Mouse (Mus musculus) CH12.LX (cell line): ENCODE measurements around the gene Mdk. TPM values are rescaled to one million over a fixed set of nuclear protein-coding genes. Genes with fewer than 3 reads are reported as not detected.

Source experiments
- DNase-seq: peaks from one replicate; pipeline ENCODE4 v3.0.0-alpha.2; 2013; ENCODE audit errors: extremely low read depth
- H3K27ac ChIP-seq: 2 replicates; pipeline ENCODE4 v1.5.1; 2012; ENCODE audit warnings: low read depth, mild to moderate bottlenecking, control low read depth, moderate library complexity; ENCODE audit not compliant: insufficient read depth
- H3K27me3 ChIP-seq: replicated peaks from 2 replicates; pipeline ENCODE3; 2012; ENCODE audit warnings: inconsistent platforms
- H3K36me3 ChIP-seq, 2 experiments: replicated peaks in 1 of 2; 2 replicates each; pipeline versions ENCODE3 to v1.6.1; 2012; ENCODE audit warnings: inconsistent platforms in 1 of 2, low read length in 1 of 2, mild to moderate bottlenecking in 1 of 2, mixed read lengths in 1 of 2, moderate library complexity in 1 of 2; ENCODE audit not compliant: control insufficient read depth in 1 of 2, insufficient read depth in 1 of 2
- H3K4me1 ChIP-seq, 2 experiments: 2 replicates each; pipeline ENCODE4 v1.6.1; 2012; ENCODE audit warnings: inconsistent platforms in 1 of 2, moderate library complexity in 1 of 2; ENCODE audit not compliant: insufficient read depth in 2 of 2, control insufficient read depth in 1 of 2
- H3K4me2 ChIP-seq: 2 replicates; pipeline ENCODE4 v1.6.1; 2012; ENCODE audit warnings: low read depth, mild to moderate bottlenecking, control low read depth; ENCODE audit not compliant: poor library complexity, insufficient read depth, severe bottlenecking
- H3K4me3 ChIP-seq, 3 experiments: fragments of 150-350 bp in 1 of 3; sonication (generic) in 1 of 3; replicated peaks in 1 of 3; 2 replicates each; pipeline versions ENCODE3 to v1.5.1; 2011 to 2012; ENCODE audit warnings: low read depth in 2 of 3, low read length in 2 of 3, mild to moderate bottlenecking in 2 of 3, moderate library complexity in 2 of 3, control low read depth in 1 of 3, improper control_type of control experiment in 1 of 3, inconsistent platforms in 1 of 3, mixed read lengths in 1 of 3; ENCODE audit not compliant: poor library complexity in 1 of 3
- H3K79me2 ChIP-seq: replicated peaks from 2 replicates; pipeline ENCODE4 v1.6.1; 2012; ENCODE audit warnings: mild to moderate bottlenecking, moderate library complexity; ENCODE audit not compliant: control insufficient read depth, poor library complexity, insufficient read depth, severe bottlenecking; ENCODE audit errors: extremely low read depth
- H3K9ac ChIP-seq: 2 replicates; pipeline ENCODE4 v1.6.1; 2012; ENCODE audit warnings: low read depth, mild to moderate bottlenecking, control low read depth, moderate library complexity; ENCODE audit not compliant: insufficient read depth
- H3K9me3 ChIP-seq: replicated peaks from 2 replicates; pipeline ENCODE3; 2012; ENCODE audit warnings: low read length, inconsistent platforms, mixed read lengths
- BHLHE40 ChIP-seq: IDR thresholded peaks from 2 replicates; pipeline ENCODE4 v1.6.1; 2011; ENCODE audit warnings: mild to moderate bottlenecking, low read depth, low read length, improper control_type of control experiment
- CHD1 ChIP-seq: IDR thresholded peaks from 2 replicates; pipeline ENCODE4 v1.6.1; 2012; ENCODE audit warnings: low read depth, low read length, improper control_type of control experiment, inconsistent platforms
- CHD2 ChIP-seq: IDR thresholded peaks from 2 replicates; pipeline ENCODE4 v1.6.1; 2011; ENCODE audit warnings: low read length, improper control_type of control experiment
- E2F4 ChIP-seq: IDR thresholded peaks from 2 replicates; pipeline ENCODE4 v1.6.1; 2011; ENCODE audit warnings: low read depth, low read length, improper control_type of control experiment; ENCODE audit not compliant: insufficient replicate concordance
- GABPA ChIP-seq: IDR thresholded peaks from 2 replicates; pipeline ENCODE4 v1.6.1; 2012; ENCODE audit warnings: low read depth, low read length, improper control_type of control experiment, inconsistent platforms; ENCODE audit not compliant: insufficient replicate concordance
- IRF4 ChIP-seq: IDR thresholded peaks from 2 replicates; pipeline ENCODE4 v1.6.1; 2014; ENCODE audit warnings: low read depth, mild to moderate bottlenecking, inconsistent platforms, low read length, improper control_type of control experiment
- MAX ChIP-seq: IDR thresholded peaks from 2 replicates; pipeline ENCODE4 v1.6.1; 2011; ENCODE audit warnings: low read length, improper control_type of control experiment
- MAZ ChIP-seq: IDR thresholded peaks from 2 replicates; pipeline ENCODE4 v1.6.1; 2012; ENCODE audit warnings: low read depth, mild to moderate bottlenecking, inconsistent platforms, low read length, improper control_type of control experiment, moderate library complexity
- MXI1 ChIP-seq: IDR thresholded peaks from 2 replicates; pipeline ENCODE4 v1.6.1; 2011; ENCODE audit warnings: mild to moderate bottlenecking, low read depth, low read length, improper control_type of control experiment
- MYC ChIP-seq: IDR thresholded peaks from 2 replicates; pipeline ENCODE4 v1.6.1; 2011; ENCODE audit warnings: low read depth, mild to moderate bottlenecking, improper control_type of control experiment, low read length
- NRF1 ChIP-seq: IDR thresholded peaks from 2 replicates; pipeline ENCODE4 v1.6.1; 2014; ENCODE audit warnings: low read depth, mild to moderate bottlenecking, inconsistent platforms, low read length, improper control_type of control experiment, moderate library complexity
- POLR2A ChIP-seq: IDR thresholded peaks from 2 replicates; pipeline ENCODE4 v1.6.1; 2011; ENCODE audit warnings: low read depth, mild to moderate bottlenecking, improper control_type of control experiment, low read length
- POLR2AphosphoS2 ChIP-seq: IDR thresholded peaks from 2 replicates; pipeline ENCODE4 v1.6.1; 2011; ENCODE audit warnings: low read depth, low read length, improper control_type of control experiment
- RAD21 ChIP-seq: IDR thresholded peaks from 2 replicates; pipeline ENCODE4 v1.6.1; 2011; ENCODE audit warnings: low read depth, mild to moderate bottlenecking, low read length, improper control_type of control experiment, moderate library complexity
- TBP ChIP-seq: conservative IDR thresholded peaks from 2 replicates; pipeline ENCODE4 v1.6.1; 2011; ENCODE audit warnings: low read depth, low read length, improper control_type of control experiment
- TCF12 ChIP-seq: IDR thresholded peaks from 2 replicates; pipeline ENCODE4 v1.6.1; 2014; ENCODE audit warnings: low read depth, mild to moderate bottlenecking, inconsistent platforms, low read length, improper control_type of control experiment
- USF2 ChIP-seq: conservative IDR thresholded peaks from 2 replicates; pipeline ENCODE4 v1.6.1; 2011; ENCODE audit warnings: low read depth, low read length, improper control_type of control experiment
- ZKSCAN1 ChIP-seq: IDR thresholded peaks from 2 replicates; pipeline ENCODE4 v1.6.1; 2012; ENCODE audit warnings: low read depth, inconsistent platforms, low read length, improper control_type of control experiment, borderline replicate concordance
- dilution Hi-C: fragments of 300-500 bp; cut with MboI; formaldehyde crosslinking; loops from 2 replicates; pipeline ENCODE4 v1.14.3; 2020; ENCODE audit warnings: low sequenced_read_pairs; ENCODE audit not compliant: extremely low pct_unique_long_range_greater_than_20kb, extremely low pct_ligation_motif_present
- in situ Hi-C: fragments of 300-500 bp; cut with MboI; formaldehyde crosslinking; loops from 3 replicates; pipeline ENCODE4 v1.14.3; 2019; ENCODE audit warnings: low sequenced_read_pairs, low pct_ligation_motif_present, low pct_unique_long_range_greater_than_20kb, mixed read lengths
- polyA plus RNA-seq: library from polyadenylated mRNA; unstranded; fragments of >175 nt; gene quantifications from 2 replicates; pipeline ENCODE4 v1.2.1, GENCODE M21; 2012; ENCODE audit warnings: low read depth; ENCODE audit not compliant: insufficient read length
- total RNA-seq, 2 experiments: library from RNA; depleted of rRNA; stranded (reverse); fragments of 300-350 nt in 1 of 2; fragments of >200 nt in 1 of 2; gene quantifications; 2 replicates each; pipeline ENCODE4 v1.2.3; 2012 to 2014

Gene Mdk
- total and polyA plus RNA-seq, 3 experiments, result 0.25 to 2.4 (median 0.34) TPM

GRCm38 (mm10) chr2:91958049-91958448 lies 26.0 kb upstream of the Mdk start:
- TF ChIP-seq CHD2, result no peak
- TF ChIP-seq BHLHE40, result no peak
- TF ChIP-seq IRF4, result no peak
- peaks cover 5 to 75% of the 10 kb centered on the region in 2 experiments for H3K4me1 ChIP-seq
- H3K9me3 ChIP-seq, result no peaks in the 10 kb centered on the region
- in situ Hi-C loops (no loop called here), dilution Hi-C loops (no loop called here)
- H3K79me2 ChIP-seq, result peaks cover 21% of the 10 kb centered on the region
- H3K9ac ChIP-seq, result no peak overlapping the region
- peaks cover 0 to 65% of the 10 kb centered on the region in 2 experiments for H3K36me3 ChIP-seq
- no peak overlapping the region for H3K4me3 ChIP-seq
- no peaks in the 10 kb centered on the region for H3K27me3 ChIP-seq
- no peak overlapping the region for H3K4me2 ChIP-seq
- no peak for DNase-seq
- H3K27ac ChIP-seq, result no peak overlapping the region

- H3K36me3 ChIP-seq, result peaks cover 0 to 65% of the 10 kb centered on the region in 2 experiments
- TF ChIP-seq POLR2AphosphoS2 (no peak), POLR2A (no peak), TBP (no peak), IRF4 (no peak), CHD1 (no peak), MAZ (no peak), E2F4 (no peak), MXI1 (no peak), GABPA (no peak), MYC (no peak), ZKSCAN1 (no peak), USF2 (no peak), TCF12 (no peak), BHLHE40 (no peak), CHD2 (no peak), NRF1 (no peak), RAD21 (no peak), MAX (no peak)
- in situ Hi-C loops (no loop called here), dilution Hi-C loops (no loop called here)
- H3K9me3 ChIP-seq, result no peaks in the 10 kb centered on the region
- no peaks in the 10 kb centered on the region for H3K27me3 ChIP-seq
- no peak overlapping the region for H3K4me2 ChIP-seq
- H3K4me3 ChIP-seq, result no peak overlapping the region
- no peak overlapping the region for H3K27ac ChIP-seq
- no peak overlapping the region for H3K9ac ChIP-seq
- H3K79me2 ChIP-seq, result peaks cover 15% of the 10 kb centered on the region
- H3K4me1 ChIP-seq, result peaks cover 5 to 74% of the 10 kb centered on the region in 2 experiments
- DNase-seq, result no peak
Observed at GRCm38 (mm10) chr2:91957096-91957495, 25.0 kb upstream of the Mdk start.
